Mouse (Mus musculus) testis, adult 2 months (tissue): ENCODE results near the gene Uggt1.

Experiments used
- CTCF ChIP-seq: fragments of 200-500 bp; IDR thresholded peaks from 2 replicates; pipeline ENCODE4 v1.5.1; 2012; ENCODE audit warnings: low read depth, mild to moderate bottlenecking, inconsistent platforms, low read length, moderate library complexity; ENCODE audit not compliant: control insufficient read depth, insufficient read depth, insufficient replicate concordance
- POLR2A ChIP-seq: fragments of 200-500 bp; IDR thresholded peaks from 2 replicates; pipeline ENCODE4 v1.6.1; 2012; ENCODE audit warnings: low read depth, mild to moderate bottlenecking, inconsistent platforms, low read length, moderate library complexity; ENCODE audit not compliant: control insufficient read depth

DNA sequence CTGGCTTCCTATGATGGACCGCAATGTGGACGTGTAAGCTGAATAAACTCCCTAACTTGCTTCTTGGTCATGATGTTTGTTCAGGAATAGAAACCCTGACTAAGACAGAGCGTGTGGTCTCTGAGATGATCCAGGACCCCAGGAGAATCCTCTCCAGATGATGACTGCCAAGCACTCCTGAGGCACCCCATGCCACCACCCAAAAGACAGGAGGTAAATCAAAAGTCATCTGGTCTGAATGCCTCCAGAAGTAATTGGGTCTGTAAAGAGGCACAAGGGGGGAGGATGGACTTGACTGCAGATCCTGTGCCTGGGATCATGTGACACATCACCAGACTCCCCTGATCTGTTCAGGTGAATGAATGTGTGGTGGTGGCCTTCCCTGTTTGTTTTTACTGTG, 131.9 kb downstream of the Uggt1 start:
- no peak for TF ChIP-seq CTCF
- no peak for TF ChIP-seq POLR2A
